Mouse (Mus musculus) G1E (cell line): ENCODE measurements at regions not wholly inside any gene's neighbourhood (a gene's known extent, or its start where the extent isn't known, plus 50 kb on each side); places are given as distances from the start of the nearest gene placed in this dataset.

Source experiments
- CTCF ChIP-seq: IDR thresholded peaks from 2 replicates; pipeline ENCODE4 v1.5.1; 2012; ENCODE audit warnings: low read depth, low read length, inconsistent platforms, mixed read lengths
- GATA1 ChIP-seq: IDR thresholded peaks from 2 replicates; pipeline ENCODE4 v1.6.1; 2012; ENCODE audit warnings: borderline replicate concordance, low read length, inconsistent platforms, mixed read lengths
- GATA2 ChIP-seq: IDR thresholded peaks from 2 replicates; pipeline ENCODE4 v1.6.1; 2012; ENCODE audit warnings: low read depth, low read length, inconsistent platforms, borderline replicate concordance
- TAL1 ChIP-seq: conservative IDR thresholded peaks from 2 replicates; pipeline ENCODE4 v1.6.1; 2012; ENCODE audit warnings: low read depth, low read length, inconsistent platforms, mixed read lengths

DNA sequence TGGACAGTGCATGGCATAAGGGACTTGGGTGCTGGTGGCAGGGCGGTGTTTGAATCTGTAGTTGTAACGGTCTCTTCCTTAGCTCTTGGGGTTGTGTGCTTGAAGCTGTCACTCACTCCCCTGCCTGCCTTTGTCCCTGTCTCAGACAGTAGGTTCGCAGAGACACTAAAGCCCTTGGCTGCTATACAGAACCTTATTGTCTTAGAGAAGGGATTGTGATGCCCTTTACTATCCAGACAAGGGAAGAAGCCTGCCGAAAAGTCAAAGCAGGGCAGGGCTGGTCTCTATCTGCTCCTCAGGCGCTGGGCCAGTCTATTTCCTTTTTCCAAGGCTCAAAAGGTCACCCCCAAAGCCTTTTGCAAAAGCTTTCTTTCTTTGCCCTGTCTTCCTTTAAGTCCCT is 109.2 kb upstream of the Aldh1b1 start:
- TF ChIP-seq CTCF (no peak), TAL1 (no peak), GATA2 (no peak), GATA1 (no peak)
